Mouse (Mus musculus) limb, embryonic 11.5 days (tissue): ENCODE results near the gene Hephl1. TPM values are rescaled to one million over a fixed set of nuclear protein-coding genes. Genes with fewer than 3 reads are reported as not detected.

Source experiments
- ATAC-seq: fragments of 200-750 bp; cut with Nextera tagmentation; 2 replicates; pipeline ENCODE4 v1.8.0; 2017; ENCODE audit warnings: low read depth; ENCODE audit not compliant: insufficient number of reproducible peaks, low FRiP score, low TSS enrichment
- DNase-seq: peaks from one replicate; pipeline ENCODE4 v3.0.0-alpha.2; 2015; ENCODE audit warnings: low spot score
- H3K27ac ChIP-seq: fragments of 300-500 bp; sonication (generic); replicated peaks from 2 replicates; pipeline ENCODE4 v1.5.1; 2014; ENCODE audit warnings: low read depth, mild to moderate bottlenecking, low read length
- H3K27me3 ChIP-seq: fragments of 300-500 bp; sonication (generic); 2 replicates; pipeline ENCODE4 v1.6.1; 2014; ENCODE audit warnings: mild to moderate bottlenecking, low read length, mixed read lengths; ENCODE audit not compliant: control insufficient read depth, insufficient read depth
- H3K36me3 ChIP-seq: fragments of 300-500 bp; sonication (generic); 2 replicates; pipeline ENCODE4 v1.6.1; 2014; ENCODE audit warnings: mild to moderate bottlenecking, low read length, moderate library complexity, mixed read lengths; ENCODE audit not compliant: control insufficient read depth, insufficient read depth
- H3K4me1 ChIP-seq: fragments of 300-500 bp; sonication (generic); 2 replicates; pipeline ENCODE4 v1.6.1; 2014; ENCODE audit warnings: low read length, mixed read lengths; ENCODE audit not compliant: control insufficient read depth, insufficient read depth
- H3K4me2 ChIP-seq: fragments of 300-500 bp; sonication (generic); 2 replicates; pipeline ENCODE4 v1.6.1; 2014; ENCODE audit warnings: low read depth, mild to moderate bottlenecking, moderate library complexity; ENCODE audit not compliant: severe bottlenecking
- H3K4me3 ChIP-seq: fragments of 300-500 bp; sonication (generic); 2 replicates; pipeline ENCODE4 v1.5.1; 2014; ENCODE audit warnings: low read depth, low read length
- H3K9ac ChIP-seq: fragments of 300-500 bp; sonication (generic); 2 replicates; pipeline ENCODE4 v1.6.1; 2014; ENCODE audit warnings: mild to moderate bottlenecking, low read length
- H3K9me3 ChIP-seq: fragments of 300-500 bp; sonication (generic); 2 replicates; pipeline ENCODE4 v1.6.1; 2016; ENCODE audit warnings: low read length; ENCODE audit not compliant: control insufficient read depth
- WGBS: fragments of 180-500 bp; shearing (Covaris S2); extraction: QIAGEN DNeasy Blood & Tissue Kit; methylation state at CpG from one replicate; pipeline ENCODE4 v1.1.7; 2014; 5-methylcytosine and 5-hydroxymethylcytosine counted together
- polyA plus RNA-seq: library from polyadenylated mRNA; unstranded; fragments of >200 nt; fragmentation: Nextera tagmentation; extraction: Ambion mirVana; gene quantifications from 2 replicates; pipeline ENCODE4 v1.2.1, GENCODE M21; 2014

Hephl1 gene
- polyA plus RNA-seq, 1 experiment from 2014 or later, result not detected

GRCm38 (mm10) chr9:15018756-15019131 is 93.2 kb downstream of the Hephl1 start:
- Histone ChIP-seq H3K4me2 (no peak overlapping the region), H3K4me3 (no peak overlapping the region), H3K36me3 (peaks cover 5% of the 10 kb centered on the region; the same call in 1 of the 2 replicates), H3K27ac (no peak overlapping the region), H3K9ac (no peak overlapping the region), H3K4me1 (no peaks in the 10 kb centered on the region), H3K9me3 (no peaks in the 10 kb centered on the region), H3K27me3 (no peaks in the 10 kb centered on the region)
- ATAC-seq, result no peak
- WGBS, result 88% methylated on average over 5 of the region's 5 CpGs
- DNase-seq, result no peak

GRCm38 (mm10) chr9:15017791-15018755 is 93.8 kb downstream of the Hephl1 start:
- Histone ChIP-seq H3K4me3 (no peak overlapping the region), H3K27ac (no peak overlapping the region), H3K9ac (no peak overlapping the region), H3K4me2 (no peak overlapping the region), H3K9me3 (no peaks in the 10 kb centered on the region), H3K27me3 (no peaks in the 10 kb centered on the region), H3K4me1 (no peaks in the 10 kb centered on the region), H3K36me3 (peaks cover 5% of the 10 kb centered on the region; the same call in 1 of the 2 replicates)
- ATAC-seq (no peak), DNase-seq (no peak)
- WGBS, result 87% methylated on average over 18 of the region's 18 CpGs

GRCm38 (mm10) chr9:15015223-15015956 is 96.5 kb downstream of the Hephl1 start:
- Histone ChIP-seq H3K9ac (no peak overlapping the region), H3K9me3 (no peaks in the 10 kb centered on the region), H3K4me3 (no peak overlapping the region), H3K4me2 (no peak overlapping the region), H3K27me3 (no peaks in the 10 kb centered on the region), H3K36me3 (no peaks in the 10 kb centered on the region; the same call in 1 of the 2 replicates), H3K4me1 (no peaks in the 10 kb centered on the region), H3K27ac (no peak overlapping the region)
- peak; percentile 84 for DNase-seq
- 58% methylated on average over 7 of the region's 7 CpGs for WGBS
- ATAC-seq, result no peak

GRCm38 (mm10) chr9:15007566-15007965 is 104.3 kb downstream of the Hephl1 start:
- Histone ChIP-seq H3K4me2 (no peak overlapping the region), H3K27me3 (no peaks in the 10 kb centered on the region), H3K27ac (no peak overlapping the region), H3K4me3 (no peak overlapping the region), H3K9ac (no peak overlapping the region), H3K36me3 (peaks cover 6% of the 10 kb centered on the region), H3K9me3 (no peaks in the 10 kb centered on the region), H3K4me1 (0 out of 2 replicates have a peak, but pooled peaks cover 3% of the 10 kb centered on the region)
- 94% methylated on average over 14 of the region's 14 CpGs for WGBS
- DNase-seq, result no peak
- no peak for ATAC-seq

- no peak overlapping the region for H3K9ac ChIP-seq
- H3K4me3 ChIP-seq, result no peak overlapping the region
- H3K27ac ChIP-seq, result no peak overlapping the region
- ATAC-seq (no peak), DNase-seq (no peak)
- H3K27me3 ChIP-seq, result no peaks in the 10 kb centered on the region
- H3K9me3 ChIP-seq, result no peaks in the 10 kb centered on the region
- peaks cover 2% of the 10 kb centered on the region for H3K36me3 ChIP-seq
- no peak overlapping the region for H3K4me2 ChIP-seq
- H3K4me1 ChIP-seq, result 0 out of 2 replicates have a peak, but pooled peaks cover 3% of the 10 kb centered on the region
- WGBS, result 59% methylated on average over 9 of the region's 9 CpGs
Measured at GRCm38 (mm10) chr9:15004298-15004685, 107.6 kb downstream of the Hephl1 start.

GRCm38 (mm10) chr9:15003676-15004297 is 108.1 kb downstream of the Hephl1 start:
- 0 out of 2 replicates have a peak, but pooled peaks cover 3% of the 10 kb centered on the region for H3K4me1 ChIP-seq
- WGBS, result 30% methylated on average over 10 of the region's 10 CpGs

GRCm38 (mm10) chr9:15002995-15003613 is 108.8 kb downstream of the Hephl1 start:
- ATAC-seq (no peak), DNase-seq (no peak)
- H3K27me3 ChIP-seq, result no peaks in the 10 kb centered on the region
- WGBS, result 51% methylated on average over 6 of the region's 6 CpGs
- H3K4me3 ChIP-seq, result no peak overlapping the region
- H3K36me3 ChIP-seq, result peaks cover 2% of the 10 kb centered on the region
- H3K4me2 ChIP-seq, result no peak overlapping the region
- H3K4me1 ChIP-seq, result 0 out of 2 replicates have a peak, but pooled peaks cover 3% of the 10 kb centered on the region
- H3K9me3 ChIP-seq, result no peaks in the 10 kb centered on the region
- H3K27ac ChIP-seq, result no peak overlapping the region
- no peak overlapping the region for H3K9ac ChIP-seq

More at GRCm38 (mm10) chr9:15003676-15004297, 108.1 kb downstream of the Hephl1 start:
- ATAC-seq (no peak), DNase-seq (peak; percentile 25)
- no peak overlapping the region for H3K4me2 ChIP-seq
- no peak overlapping the region for H3K27ac ChIP-seq
- H3K27me3 ChIP-seq, result no peaks in the 10 kb centered on the region
- no peaks in the 10 kb centered on the region for H3K9me3 ChIP-seq
- peaks cover 2% of the 10 kb centered on the region for H3K36me3 ChIP-seq
- H3K9ac ChIP-seq, result no peak overlapping the region
- no peak overlapping the region for H3K4me3 ChIP-seq
